Mouse (Mus musculus) layer of hippocampus, adult 9-11 months (tissue): ENCODE data around the gene Nasp.

ENCODE experiments used
- DNase-seq: peaks from one replicate; pipeline ENCODE4 v3.0.0; 2022

Nasp gene

DNA sequence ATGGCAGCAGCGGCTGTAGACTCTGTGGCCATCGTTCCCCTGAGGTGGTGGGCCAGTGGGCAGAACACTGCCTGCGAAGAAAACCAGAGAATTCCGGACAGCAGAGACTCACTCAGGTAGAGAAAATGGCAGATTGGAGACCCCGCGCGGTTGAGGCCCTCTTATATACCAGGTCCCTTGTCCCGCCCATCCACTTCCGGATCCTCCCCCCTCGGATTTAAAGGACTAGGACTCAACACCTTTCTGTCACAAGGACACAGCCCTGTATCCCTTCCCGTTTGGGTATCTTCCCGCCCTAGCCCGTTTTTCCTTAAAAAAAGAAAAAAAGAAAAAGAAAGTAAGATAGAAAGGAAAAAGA is 403 bp downstream of the Nasp start:
- DNase-seq: peak; percentile 90

DNA sequence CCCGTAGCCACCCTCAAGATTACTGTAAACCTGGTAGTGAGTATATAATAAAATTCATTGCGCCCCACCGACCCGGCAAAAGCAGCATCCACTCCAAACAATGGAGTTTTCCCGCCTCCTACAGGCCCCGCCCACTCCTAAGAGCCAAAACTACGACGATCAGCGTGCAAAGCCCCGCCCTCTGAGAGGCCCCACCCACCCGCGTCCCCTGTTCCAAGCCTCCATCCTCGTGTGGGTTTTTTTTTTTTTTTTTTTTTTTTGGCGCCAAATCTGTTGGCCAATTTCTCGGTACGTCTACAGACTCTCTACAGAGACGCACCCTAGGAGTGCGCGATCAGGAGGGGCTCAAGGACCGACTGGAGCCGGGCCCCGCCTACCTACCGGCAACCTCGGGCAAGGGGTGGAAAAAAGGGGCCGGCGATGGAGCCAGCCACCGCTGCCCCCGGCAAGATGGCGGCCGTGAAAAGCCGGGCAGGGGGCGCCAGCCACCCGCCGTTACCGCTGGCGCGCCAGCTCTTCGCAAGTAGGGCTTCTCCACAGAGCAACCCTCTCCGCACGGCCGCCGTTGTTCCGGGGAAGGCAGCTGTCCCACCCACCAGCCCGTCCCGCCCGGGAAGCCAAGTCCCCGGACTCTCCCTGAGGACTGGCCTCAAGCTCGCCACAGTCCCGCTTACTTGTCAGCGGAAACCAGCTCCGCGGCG is 933 bp downstream of the Nasp start:
- peak; percentile 51 for DNase-seq

DNA sequence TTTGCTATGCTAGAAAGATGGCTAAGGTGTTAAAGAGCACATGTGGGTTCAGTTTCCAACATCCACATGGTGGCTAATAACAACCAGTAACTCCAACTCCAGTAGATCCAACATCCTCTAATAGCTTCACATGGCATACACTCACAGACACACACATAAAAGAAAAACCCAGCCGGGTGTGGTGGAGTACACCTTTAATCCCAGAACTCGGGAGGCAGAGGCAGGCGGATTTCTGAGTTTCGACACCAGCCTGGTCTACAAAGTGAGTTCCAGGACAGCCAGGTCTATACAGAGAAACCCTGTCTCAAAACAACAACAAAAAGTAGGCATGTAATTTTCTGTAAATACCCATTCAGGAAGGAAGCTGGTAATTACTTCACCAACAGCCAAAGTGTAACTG is 2.9 kb downstream of the Nasp start:
- no peak for DNase-seq

DNA sequence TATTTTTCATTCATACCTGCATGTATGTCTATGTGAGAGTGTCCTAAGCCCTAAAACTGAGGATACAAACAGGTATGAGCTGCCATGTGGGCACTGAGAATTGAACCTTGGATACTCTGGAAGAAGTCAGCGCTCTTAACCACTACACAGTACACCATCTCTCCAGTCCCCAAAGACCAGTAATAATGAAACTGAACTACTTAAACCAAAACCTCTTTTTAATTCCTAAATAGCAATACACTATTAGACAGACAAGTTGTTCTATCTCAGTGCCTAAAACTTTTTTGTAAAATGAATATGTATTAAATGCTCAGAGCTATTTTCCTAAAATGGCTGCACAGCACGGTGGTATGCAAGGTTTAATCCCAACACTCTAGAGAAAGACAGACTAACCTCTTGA is 12.5 kb downstream of the Nasp start:
- DNase-seq: no peak

DNA sequence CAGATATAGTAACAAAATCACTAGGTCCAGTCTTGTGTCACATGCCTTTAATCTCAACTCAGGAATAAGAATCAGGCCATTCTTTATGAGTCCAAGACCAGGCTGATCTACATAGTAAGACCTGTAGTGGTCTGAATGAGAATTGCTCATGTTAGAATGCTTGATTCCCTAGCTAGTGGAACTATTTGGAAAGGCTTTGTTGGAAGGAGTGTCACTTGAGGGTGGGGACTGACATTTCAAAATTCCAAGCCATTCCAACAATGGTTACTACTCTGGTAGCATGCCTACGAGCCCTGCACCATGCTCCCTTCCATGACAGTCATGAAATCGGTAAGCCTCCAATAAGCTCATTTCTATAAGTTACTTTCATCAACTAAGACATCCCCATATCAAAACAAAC is 15.1 kb downstream of the Nasp start:
- no peak for DNase-seq

DNA sequence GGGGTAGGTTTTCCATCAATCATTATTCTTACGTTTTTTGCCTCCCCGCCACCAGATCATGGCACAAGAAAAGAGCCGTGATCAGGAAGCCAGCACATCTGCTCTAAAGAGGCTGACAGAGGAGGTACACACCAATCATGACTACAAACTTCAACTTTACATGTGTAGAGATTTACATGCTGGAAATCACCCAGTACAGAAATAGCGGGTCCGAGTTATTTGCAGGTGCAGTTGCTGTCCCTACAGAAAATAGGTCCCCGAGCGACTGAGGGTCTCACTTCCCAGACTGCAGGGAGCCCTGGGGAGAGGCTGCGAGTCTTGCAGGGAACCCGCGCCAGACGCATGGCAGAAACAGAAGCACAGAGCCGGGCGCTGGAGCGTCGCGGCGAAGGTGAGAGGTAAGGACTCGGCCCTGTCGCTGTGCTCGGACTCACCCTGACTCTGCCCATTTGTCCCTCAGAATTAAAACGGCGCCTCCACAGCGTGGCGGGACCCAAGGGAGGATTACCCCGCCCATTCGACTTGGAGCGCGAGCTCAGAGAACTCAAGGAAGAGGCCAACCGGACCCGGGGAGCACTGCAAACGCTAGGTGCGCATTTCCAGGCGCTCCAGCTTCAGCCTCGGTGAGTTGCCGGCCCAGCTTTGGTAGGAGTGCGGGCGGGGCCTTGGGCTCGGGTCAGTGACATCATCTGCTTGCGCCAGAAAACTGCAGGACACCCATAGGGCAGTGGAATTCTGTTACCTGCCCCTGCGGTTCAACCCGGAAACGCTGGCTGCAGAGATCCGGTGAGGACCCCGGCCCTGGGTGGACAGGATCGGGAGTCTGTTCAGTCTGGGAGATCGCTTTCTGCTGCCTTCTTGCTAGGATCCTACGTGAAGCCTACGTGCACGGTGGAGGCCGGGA is 30.5 kb downstream of the Nasp start:
- DNase-seq: peak; percentile 89

DNA sequence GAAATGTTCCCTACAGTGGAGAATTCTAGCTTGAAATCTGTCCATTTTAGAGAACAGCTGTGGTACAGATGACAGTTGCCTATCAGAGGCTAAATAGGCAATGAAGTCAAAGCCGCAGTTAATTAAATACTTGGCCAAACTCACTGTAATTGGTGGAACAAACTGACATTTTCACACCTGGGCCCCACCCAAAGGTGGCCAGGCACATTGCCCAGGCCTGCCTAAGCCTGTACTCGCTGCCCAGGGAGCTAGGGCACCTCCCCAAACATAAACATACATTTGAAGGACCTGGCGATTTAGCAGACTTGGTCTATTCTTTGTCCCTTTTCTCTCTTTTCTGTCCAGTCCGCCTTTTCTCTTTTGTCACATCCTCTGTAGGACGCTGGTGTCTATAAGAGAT is 31.4 kb downstream of the Nasp start, which contains the start of gene Ccdc17:
Ccdc17 (plus strand) TSS at position 276 of the 400 bp plus-strand sequence.
- no peak for DNase-seq

DNA sequence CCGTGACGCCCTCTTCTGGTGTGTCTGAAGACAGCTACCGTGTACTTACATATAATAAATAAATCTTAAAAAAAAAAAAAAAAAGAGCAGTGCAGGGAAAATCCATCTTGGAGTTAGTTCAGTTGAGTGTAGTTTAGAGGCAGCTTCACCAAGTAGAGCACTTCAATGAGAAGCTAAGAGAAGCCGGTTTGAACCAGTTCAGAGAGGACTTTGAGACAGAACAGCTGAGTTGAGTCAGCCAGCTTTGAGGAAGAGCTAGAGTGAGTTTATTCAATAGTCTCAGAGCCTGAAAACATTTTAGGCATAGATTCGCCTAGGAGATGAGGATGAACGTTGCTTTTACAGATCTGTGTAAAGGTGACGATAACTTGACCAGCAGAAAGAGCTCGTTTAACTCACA is 31.9 kb downstream of the Nasp start:
- DNase-seq: no peak

DNA sequence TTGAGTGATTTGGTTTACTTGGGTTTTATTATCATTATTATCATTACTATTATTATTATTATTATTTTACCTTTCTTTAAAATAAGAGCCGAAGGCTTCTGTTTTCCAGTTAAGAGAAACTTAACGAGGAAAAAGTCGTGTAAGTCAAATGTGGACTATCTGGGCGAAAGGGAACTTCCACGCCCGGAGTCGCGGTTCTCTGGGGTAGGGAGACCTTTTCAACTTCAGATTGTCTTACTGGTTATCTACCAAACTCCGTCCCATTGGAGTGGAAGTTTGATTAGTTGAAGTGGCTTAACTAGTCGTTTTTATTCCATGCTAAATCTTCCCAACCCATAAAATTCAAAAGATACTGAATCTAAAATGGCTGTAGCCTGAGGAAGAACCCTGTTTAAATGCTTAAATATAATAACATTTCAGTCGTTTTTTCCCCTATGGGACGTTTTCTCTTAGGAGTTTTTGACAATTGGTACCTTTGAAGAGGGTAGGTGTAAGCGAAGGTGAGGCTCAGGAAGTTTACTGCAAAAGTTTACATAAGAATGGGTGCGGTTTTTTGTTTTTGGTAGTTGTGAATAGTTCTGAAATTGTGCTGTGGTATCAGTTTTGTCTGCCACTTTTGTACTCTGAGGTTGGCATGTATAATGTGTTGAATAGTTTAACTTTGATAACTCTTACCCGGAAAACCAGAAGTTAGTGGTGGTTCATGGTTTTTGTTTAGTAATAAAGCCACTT is 69.4 kb downstream of the Nasp start:
- no peak for DNase-seq

DNA sequence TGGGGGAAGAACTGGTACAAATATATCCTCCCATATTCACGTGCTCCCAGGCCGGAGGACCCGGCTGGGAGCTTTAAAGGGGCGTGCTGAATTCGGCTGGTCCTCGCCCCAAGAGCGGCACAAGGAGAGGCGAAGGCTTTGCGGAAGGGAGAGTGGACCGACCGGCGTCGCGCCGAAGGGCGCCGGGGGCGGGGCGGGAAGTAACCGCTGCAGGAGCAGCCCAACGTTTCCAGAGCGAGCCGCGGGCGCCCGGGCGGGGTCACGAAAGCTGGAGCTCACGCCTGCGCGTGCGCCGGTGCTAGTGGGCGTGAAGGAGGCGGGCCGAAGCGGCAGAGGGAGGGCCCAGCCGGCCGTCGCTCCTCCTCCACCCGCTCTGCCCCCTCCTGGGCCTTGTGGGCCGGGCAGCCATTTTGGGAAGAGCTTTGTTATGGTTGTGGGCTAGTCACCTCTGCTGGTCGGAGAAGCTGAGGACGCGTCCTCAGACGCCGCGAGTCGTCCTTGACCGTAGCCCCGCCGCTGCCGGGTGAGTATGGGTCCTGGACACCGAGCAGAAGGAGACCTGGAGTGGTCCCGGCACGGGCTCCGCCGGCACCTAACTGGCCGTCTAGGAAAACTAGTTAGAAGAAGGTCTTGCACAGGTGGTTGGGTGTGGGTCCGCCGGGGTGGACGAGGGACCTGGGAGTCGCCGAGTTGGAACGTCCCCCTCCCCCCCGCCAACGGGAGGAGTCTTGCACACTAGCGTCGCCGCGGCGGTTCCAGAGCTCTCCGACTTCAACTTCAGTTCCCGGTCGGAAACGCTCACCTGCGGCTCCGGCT is 70.2 kb downstream of the Nasp start, which contains the start of gene Gpbp1l1:
Gpbp1l1 (plus strand) TSS at position 353 of the 816 bp plus-strand sequence.
- DNase-seq: peak; percentile 97

DNA sequence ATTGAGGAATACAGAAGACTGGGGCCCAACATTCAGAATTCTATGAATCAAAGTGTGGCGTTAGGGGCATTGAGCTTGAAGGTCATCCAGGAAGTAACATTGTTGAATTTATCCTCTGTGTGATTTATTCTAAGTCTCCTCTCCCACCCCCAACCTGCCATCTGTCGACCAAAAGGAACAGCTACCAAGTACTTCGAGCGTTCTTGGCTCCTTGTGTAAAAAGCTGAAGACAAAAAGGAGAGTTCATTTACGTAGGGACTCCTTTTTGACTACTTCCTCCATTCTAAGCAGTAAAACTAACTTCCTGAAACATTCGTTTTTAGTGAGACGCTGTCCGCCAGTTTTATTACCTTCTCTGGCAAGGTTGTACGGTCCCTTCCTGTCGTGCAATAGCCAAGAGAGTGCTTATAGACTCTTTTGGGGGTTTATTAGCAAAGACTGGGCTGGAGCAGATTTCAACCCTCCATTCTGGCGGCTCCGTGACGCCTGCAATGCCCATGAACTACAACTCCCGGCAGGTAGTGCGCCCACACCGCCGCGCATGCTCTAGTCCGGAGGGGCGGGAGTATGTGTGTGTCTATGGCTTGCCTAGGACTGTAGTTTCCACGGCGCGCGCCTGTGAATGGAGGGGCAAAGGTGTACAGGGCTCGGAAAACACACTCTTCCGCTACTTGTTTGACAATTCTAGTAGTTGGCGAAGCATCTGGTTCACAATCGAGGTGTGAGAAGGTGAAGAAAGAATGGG is 71.0 kb downstream of the Nasp start:
- DNase-seq: peak; percentile 97

DNA sequence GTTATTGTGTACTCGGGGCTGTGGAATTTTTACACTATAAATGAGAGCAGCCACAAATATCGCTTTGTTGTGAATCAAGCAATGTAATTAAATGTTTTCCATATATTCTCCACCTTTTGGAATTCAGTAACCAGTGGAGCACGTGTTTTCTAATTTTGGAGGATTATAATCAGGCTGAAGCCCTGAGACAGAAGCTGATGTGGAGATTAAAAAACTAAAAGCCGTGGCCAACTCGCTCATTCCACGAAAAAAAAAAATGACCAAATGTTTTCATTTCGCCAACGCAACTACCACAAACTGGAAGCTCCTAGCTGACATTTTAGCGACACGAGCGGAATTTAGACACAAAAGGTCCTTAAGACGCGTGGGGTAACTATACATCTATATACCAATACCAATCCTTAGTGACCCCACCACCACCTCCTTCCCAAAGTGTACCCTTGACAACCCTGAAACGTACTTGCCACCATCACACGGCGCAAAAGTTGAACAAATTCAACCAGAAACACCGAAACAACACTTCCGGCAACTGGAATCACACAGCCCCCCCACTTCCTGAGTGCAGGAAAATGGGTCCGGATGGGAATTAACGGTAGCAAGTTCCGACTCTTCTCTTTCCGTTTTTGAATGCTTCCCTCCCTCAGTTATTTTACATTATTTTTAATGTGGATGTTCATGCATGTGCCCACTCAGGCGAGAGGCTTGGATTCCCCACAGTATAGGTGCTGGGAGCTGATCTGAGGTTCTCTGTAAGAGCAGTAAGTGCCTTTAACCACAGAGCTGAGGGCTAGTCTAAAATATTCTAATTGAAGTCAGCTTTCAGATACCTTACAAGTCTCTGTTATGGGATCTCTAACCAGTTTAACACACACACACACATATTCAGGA is 72.1 kb downstream of the Nasp start, which contains the start of gene Tmem69:
Tmem69 (minus strand) TSS at position 524 of the 888 bp plus-strand sequence.
- DNase-seq: peak; percentile 77

DNA sequence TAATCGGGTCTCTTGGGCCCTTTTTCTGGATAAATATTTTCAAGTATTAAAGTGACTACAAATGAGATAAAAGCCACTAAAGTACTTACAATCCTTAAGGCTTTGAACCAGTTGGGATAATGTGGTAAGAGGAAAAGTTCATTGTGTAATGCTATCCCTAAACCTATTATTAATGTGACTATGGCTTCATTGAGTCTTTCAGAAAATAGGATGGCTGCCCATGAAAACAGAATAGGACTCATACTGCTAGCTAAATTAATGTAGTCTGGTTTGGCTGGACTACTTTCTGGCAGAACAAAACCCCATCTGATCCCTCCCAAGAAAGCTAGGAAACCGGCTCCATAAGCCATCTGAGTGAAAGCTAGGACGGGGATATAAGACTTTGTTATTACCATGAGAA is 74.7 kb downstream of the Nasp start:
- no peak for DNase-seq
